Mouse (Mus musculus): ENCODE data around the gene Kcne2. TPM values are rescaled to one million over a fixed set of nuclear protein-coding genes. Genes with fewer than 3 reads are reported as not detected.

The Kcne2 gene
- polyA plus RNA-seq (2014; fragmentation: Illumina TruSeq; extraction: RNeasy Lipid Tissue Mini Kit (QIAGEN cat#74804); ENCODE audit: low read depth, low replicate concordance): not detected

GRCm38 (mm10) chr16:92292101-92292500 lies at the start of gene Kcne2:
Gene Kcne2 (plus strand): TSS chr16:92292389.

GRCm38 (mm10) chr16:92300649-92301411 lies 8.6 kb downstream of the Kcne2 start, which contains the start of gene Smim11:
Gene Smim11 (plus strand): TSS chr16:92301286.

GRCm38 (mm10) chr16:92321341-92321740 lies 29.2 kb downstream of the Kcne2 start, which contains the start of gene Fam243:
Gene Fam243 (minus strand): TSS chr16:92321441.

Other genes starting within 250 kb of the Kcne2 start
- gene Mrps6, start 234.1 kb upstream of the Kcne2 start, polyA plus RNA-seq (2014; fragmentation: Illumina TruSeq; extraction: RNeasy Lipid Tissue Mini Kit (QIAGEN cat#74804); ENCODE audit: low read depth, low replicate concordance): 45.6 TPM
- gene Gm49711, start 234.1 kb upstream of the Kcne2 start, polyA plus RNA-seq (2014; fragmentation: Illumina TruSeq; extraction: RNeasy Lipid Tissue Mini Kit (QIAGEN cat#74804); ENCODE audit: low read depth, low replicate concordance): not detected
- gene Slc5a3, start 234.1 kb upstream of the Kcne2 start, polyA plus RNA-seq (2014; fragmentation: Illumina TruSeq; extraction: RNeasy Lipid Tissue Mini Kit (QIAGEN cat#74804); ENCODE audit: low read depth, low replicate concordance): 8.1 TPM
- 25.0 TPM for gene Smim11, start 8.9 kb downstream of the Kcne2 start, polyA plus RNA-seq (2014; fragmentation: Illumina TruSeq; extraction: RNeasy Lipid Tissue Mini Kit (QIAGEN cat#74804); ENCODE audit: low read depth, low replicate concordance)
- 160 TPM for gene Fam243, start 29.1 kb downstream of the Kcne2 start, polyA plus RNA-seq (2014; fragmentation: Illumina TruSeq; extraction: RNeasy Lipid Tissue Mini Kit (QIAGEN cat#74804); ENCODE audit: low read depth, low replicate concordance)
- not detected for gene Kcne1, start 67.1 kb downstream of the Kcne2 start, polyA plus RNA-seq (2014; fragmentation: Illumina TruSeq; extraction: RNeasy Lipid Tissue Mini Kit (QIAGEN cat#74804); ENCODE audit: low read depth, low replicate concordance)
- 10.3 TPM for gene Rcan1, start 178.5 kb downstream of the Kcne2 start, polyA plus RNA-seq (2014; fragmentation: Illumina TruSeq; extraction: RNeasy Lipid Tissue Mini Kit (QIAGEN cat#74804); ENCODE audit: low read depth, low replicate concordance)
- 3.0 TPM for gene Clic6, start 193.3 kb downstream of the Kcne2 start, polyA plus RNA-seq (2014; fragmentation: Illumina TruSeq; extraction: RNeasy Lipid Tissue Mini Kit (QIAGEN cat#74804); ENCODE audit: low read depth, low replicate concordance)

Measured in testis, adult 10 weeks (tissue).